Mouse (Mus musculus): ENCODE results near the gene Cryl1. TPM values are rescaled to one million over a fixed set of nuclear protein-coding genes. Genes with fewer than 3 reads are reported as not detected.

The Cryl1 gene
- 6.3 and 7.6 TPM in 2 replicates for polyA plus RNA-seq (2015; fragmentation: Nextera tagmentation; extraction: Ambion mirVana)

- Histone ChIP-seq H3K27ac (ENCODE audit: low read length) (peak within 1 kb of the TSS; percentile 42), H3K4me1 (ENCODE audit: control insufficient read depth, low read depth, low read length) (peaks cover 9% of the 10 kb centered on the region), H3K9ac (ENCODE audit: low read depth, low read length) (peak within 1 kb of the TSS; percentile 76), H3K36me3 (ENCODE audit: control insufficient read depth, insufficient read depth) (no peaks in the 10 kb centered on the region), H3K9me3 (replicated peaks; ENCODE audit: control insufficient read depth, low read length) (no peaks in the 10 kb centered on the region), H3K27me3 (ENCODE audit: control insufficient read depth, insufficient read depth, low read depth, low read length) (no peaks in the 10 kb centered on the region), H3K4me3 (ENCODE audit: low read depth, low read length) (peak within 1 kb of the TSS; percentile 71), H3K4me2 (ENCODE audit: low read depth, low read length) (peak within 1 kb of the TSS; percentile 94)
- ATAC-seq (ENCODE audit: low read depth) = peak; percentile 100
- 2% methylated on average over 43 of the region's 43 CpGs for WGBS (ENCODE audit: insufficient replicate concordance)
Observed at GRCm38 (mm10) chr14:57398065-57398757, at the start of gene Cryl1. Cryl1 (minus strand) TSS chr14:57398529.

- 62% methylated on average over 2 of the region's 2 CpGs for WGBS (ENCODE audit: insufficient replicate concordance)
- no peak overlapping the region for H3K4me3 ChIP-seq (ENCODE audit: low read depth, low read length)
- no peak for ATAC-seq (ENCODE audit: low read depth)
- H3K4me1 ChIP-seq (ENCODE audit: control insufficient read depth, low read depth, low read length) = no peaks in the 10 kb centered on the region
- no peaks in the 10 kb centered on the region for H3K9me3 ChIP-seq (replicated peaks; ENCODE audit: control insufficient read depth, low read length)
- no peaks in the 10 kb centered on the region for H3K36me3 ChIP-seq (ENCODE audit: control insufficient read depth, insufficient read depth)
- H3K9ac ChIP-seq (ENCODE audit: low read depth, low read length) = no peak overlapping the region
- H3K4me2 ChIP-seq (ENCODE audit: low read depth, low read length) = no peak overlapping the region
- no peaks in the 10 kb centered on the region for H3K27me3 ChIP-seq (ENCODE audit: control insufficient read depth, insufficient read depth, low read depth, low read length)
- H3K27ac ChIP-seq (ENCODE audit: low read length) = no peak overlapping the region
Observed at GRCm38 (mm10) chr14:57430451-57430850, 32.1 kb upstream of the Cryl1 start.

GRCm38 (mm10) chr14:57424212-57424561, 25.9 kb upstream of the Cryl1 start:
- Histone ChIP-seq H3K4me2 (ENCODE audit: low read depth, low read length) (peak overlapping the region; percentile 97), H3K27me3 (ENCODE audit: control insufficient read depth, insufficient read depth, low read depth, low read length) (no peaks in the 10 kb centered on the region), H3K4me1 (ENCODE audit: control insufficient read depth, low read depth, low read length) (0 out of 2 replicates have a peak, but pooled peaks cover 2% of the 10 kb centered on the region), H3K4me3 (ENCODE audit: low read depth, low read length) (peak overlapping the region; percentile 87), H3K27ac (ENCODE audit: low read length) (no peak overlapping the region), H3K9me3 (replicated peaks; ENCODE audit: control insufficient read depth, low read length) (no peaks in the 10 kb centered on the region), H3K9ac (ENCODE audit: low read depth, low read length) (peak overlapping the region; percentile 80), H3K36me3 (ENCODE audit: control insufficient read depth, insufficient read depth) (no peaks in the 10 kb centered on the region)
- ATAC-seq (ENCODE audit: low read depth) = peak; percentile 56; the same call in 1 of the 2 replicates
- under 1% methylated on average over 24 of the region's 24 CpGs for WGBS (ENCODE audit: insufficient replicate concordance)

- WGBS (ENCODE audit: insufficient replicate concordance) = 4% methylated on average over 42 of the region's 42 CpGs
- peak within 1 kb of the TSS; percentile 80 for H3K9ac ChIP-seq (ENCODE audit: low read depth, low read length)
- ATAC-seq (ENCODE audit: low read depth) = peak; percentile 99
Observed at GRCm38 (mm10) chr14:57423432-57424211, 25.3 kb upstream of the Cryl1 start, which contains the start of gene Ift88. Ift88 (plus strand) TSS chr14:57424062.

GRCm38 (mm10) chr14:57417187-57417586, 18.9 kb upstream of the Cryl1 start:
- no peak overlapping the region for H3K27ac ChIP-seq (ENCODE audit: low read length)
- H3K9me3 ChIP-seq (replicated peaks; ENCODE audit: control insufficient read depth, low read length) = no peaks in the 10 kb centered on the region
- no peak overlapping the region for H3K9ac ChIP-seq (ENCODE audit: low read depth, low read length)
- H3K4me1 ChIP-seq (ENCODE audit: control insufficient read depth, low read depth, low read length) = no peaks in the 10 kb centered on the region
- no peaks in the 10 kb centered on the region for H3K36me3 ChIP-seq (ENCODE audit: control insufficient read depth, insufficient read depth)
- no peak overlapping the region for H3K4me2 ChIP-seq (ENCODE audit: low read depth, low read length)
- ATAC-seq (ENCODE audit: low read depth) = peak; percentile 48; the same call in 1 of the 2 replicates
- no peak overlapping the region for H3K4me3 ChIP-seq (ENCODE audit: low read depth, low read length)
- WGBS (ENCODE audit: insufficient replicate concordance) = 60% methylated on average over 2 of the region's 2 CpGs
- H3K27me3 ChIP-seq (ENCODE audit: control insufficient read depth, insufficient read depth, low read depth, low read length) = no peaks in the 10 kb centered on the region

More at GRCm38 (mm10) chr14:57423432-57424211, 25.3 kb upstream of the Cryl1 start, which contains the start of gene Ift88:
- H3K9me3 ChIP-seq (replicated peaks; ENCODE audit: control insufficient read depth, low read length) = no peaks in the 10 kb centered on the region
- H3K4me3 ChIP-seq (ENCODE audit: low read depth, low read length) = peak within 1 kb of the TSS; percentile 87
- H3K4me2 ChIP-seq (ENCODE audit: low read depth, low read length) = peak within 1 kb of the TSS; percentile 97
- no peak within 1 kb of the TSS for H3K27ac ChIP-seq (ENCODE audit: low read length)
- no peaks in the 10 kb centered on the region for H3K27me3 ChIP-seq (ENCODE audit: control insufficient read depth, insufficient read depth, low read depth, low read length)
- 0 out of 2 replicates have a peak, but pooled peaks cover 2% of the 10 kb centered on the region for H3K4me1 ChIP-seq (ENCODE audit: control insufficient read depth, low read depth, low read length)
- no peaks in the 10 kb centered on the region for H3K36me3 ChIP-seq (ENCODE audit: control insufficient read depth, insufficient read depth)

- H3K36me3 ChIP-seq (ENCODE audit: control insufficient read depth, insufficient read depth) = no peaks in the 10 kb centered on the region
- no peak overlapping the region for H3K27ac ChIP-seq (ENCODE audit: low read length)
- H3K4me3 ChIP-seq (ENCODE audit: low read depth, low read length) = no peak overlapping the region
- WGBS (ENCODE audit: insufficient replicate concordance) = 55% methylated on average over 7 of the region's 7 CpGs
- H3K9me3 ChIP-seq (replicated peaks; ENCODE audit: control insufficient read depth, low read length) = no peaks in the 10 kb centered on the region
- no peaks in the 10 kb centered on the region for H3K27me3 ChIP-seq (ENCODE audit: control insufficient read depth, insufficient read depth, low read depth, low read length)
- no peaks in the 10 kb centered on the region; the same call in 1 of the 2 replicates for H3K4me1 ChIP-seq (ENCODE audit: control insufficient read depth, low read depth, low read length)
- H3K4me2 ChIP-seq (ENCODE audit: low read depth, low read length) = no peak overlapping the region
- no peak overlapping the region for H3K9ac ChIP-seq (ENCODE audit: low read depth, low read length)
- ATAC-seq (ENCODE audit: low read depth) = no peak
Observed at GRCm38 (mm10) chr14:57412166-57412565, 13.8 kb upstream of the Cryl1 start.

GRCm38 (mm10) chr14:57409106-57409505, 10.8 kb upstream of the Cryl1 start:
- no peak overlapping the region for H3K4me3 ChIP-seq (ENCODE audit: low read depth, low read length)
- no peak overlapping the region for H3K4me2 ChIP-seq (ENCODE audit: low read depth, low read length)
- H3K9me3 ChIP-seq (replicated peaks; ENCODE audit: control insufficient read depth, low read length) = no peaks in the 10 kb centered on the region
- no peak for ATAC-seq (ENCODE audit: low read depth)
- no peaks in the 10 kb centered on the region for H3K36me3 ChIP-seq (ENCODE audit: control insufficient read depth, insufficient read depth)
- no peaks in the 10 kb centered on the region for H3K27me3 ChIP-seq (ENCODE audit: control insufficient read depth, insufficient read depth, low read depth, low read length)
- no peak overlapping the region for H3K9ac ChIP-seq (ENCODE audit: low read depth, low read length)
- no peaks in the 10 kb centered on the region; the same call in 1 of the 2 replicates for H3K4me1 ChIP-seq (ENCODE audit: control insufficient read depth, low read depth, low read length)
- H3K27ac ChIP-seq (ENCODE audit: low read length) = no peak overlapping the region
- WGBS (ENCODE audit: insufficient replicate concordance) = 29% methylated on average over 6 of the region's 6 CpGs

- no peaks in the 10 kb centered on the region for H3K9me3 ChIP-seq (replicated peaks; ENCODE audit: control insufficient read depth, low read length)
- no peak overlapping the region for H3K27ac ChIP-seq (ENCODE audit: low read length)
- no peaks in the 10 kb centered on the region; the same call in 1 of the 2 replicates for H3K4me1 ChIP-seq (ENCODE audit: control insufficient read depth, low read depth, low read length)
- H3K4me2 ChIP-seq (ENCODE audit: low read depth, low read length) = no peak overlapping the region
- no peak overlapping the region for H3K9ac ChIP-seq (ENCODE audit: low read depth, low read length)
- no peak overlapping the region for H3K4me3 ChIP-seq (ENCODE audit: low read depth, low read length)
- no peaks in the 10 kb centered on the region for H3K27me3 ChIP-seq (ENCODE audit: control insufficient read depth, insufficient read depth, low read depth, low read length)
- ATAC-seq (ENCODE audit: low read depth) = no peak
- no peaks in the 10 kb centered on the region for H3K36me3 ChIP-seq (ENCODE audit: control insufficient read depth, insufficient read depth)
- WGBS (ENCODE audit: insufficient replicate concordance) = 62% methylated on average over 8 of the region's 8 CpGs
Observed at GRCm38 (mm10) chr14:57408100-57408499, 9.8 kb upstream of the Cryl1 start.
